Mouse (Mus musculus): Measurements from ENCODE around the gene Olfr905. TPM values are rescaled to one million over a fixed set of nuclear protein-coding genes. Genes with fewer than 3 reads are reported as not detected.

Gene Olfr905
- not detected in 2 replicates for total RNA-seq (2017)

- ATAC-seq (replicated peaks in 1 of 2; ENCODE audit: insufficient read depth in 1 of 2, low FRiP score in 2 of 2, low TSS enrichment in 1 of 2, low read depth in 1 of 2, poor library complexity in 2 of 2, severe bottlenecking in 2 of 2) = no peak
Measured at GRCm38 (mm10) chr9:38470807-38471206, at the start of gene Olfr905. Olfr905 (plus strand) TSS chr9:38471107.

GRCm38 (mm10) chr9:38423801-38424200 lies 47.1 kb upstream of the Olfr905 start:
- no peak for ATAC-seq (replicated peaks in 1 of 2; ENCODE audit: insufficient read depth in 1 of 2, low FRiP score in 2 of 2, low TSS enrichment in 1 of 2, low read depth in 1 of 2, poor library complexity in 2 of 2, severe bottlenecking in 2 of 2)

GRCm38 (mm10) chr9:38427026-38427425 lies 43.9 kb upstream of the Olfr905 start:
- ATAC-seq (replicated peaks in 1 of 2; ENCODE audit: insufficient read depth in 1 of 2, low FRiP score in 2 of 2, low TSS enrichment in 1 of 2, low read depth in 1 of 2, poor library complexity in 2 of 2, severe bottlenecking in 2 of 2) = no peak

- ATAC-seq (replicated peaks in 1 of 2; ENCODE audit: insufficient read depth in 1 of 2, low FRiP score in 2 of 2, low TSS enrichment in 1 of 2, low read depth in 1 of 2, poor library complexity in 2 of 2, severe bottlenecking in 2 of 2) = no peak
Measured at GRCm38 (mm10) chr9:38429155-38429554, 41.8 kb upstream of the Olfr905 start, which contains the start of gene Olfr901. Olfr901 (plus strand) TSS chr9:38429455.

GRCm38 (mm10) chr9:38447352-38447751 lies 23.6 kb upstream of the Olfr905 start, which contains the start of gene Olfr902:
Olfr902 (plus strand) TSS chr9:38447652.
- ATAC-seq (replicated peaks in 1 of 2; ENCODE audit: insufficient read depth in 1 of 2, low FRiP score in 2 of 2, low TSS enrichment in 1 of 2, low read depth in 1 of 2, poor library complexity in 2 of 2, severe bottlenecking in 2 of 2) = no peak

- ATAC-seq (replicated peaks in 1 of 2; ENCODE audit: insufficient read depth in 1 of 2, low FRiP score in 2 of 2, low TSS enrichment in 1 of 2, low read depth in 1 of 2, poor library complexity in 2 of 2, severe bottlenecking in 2 of 2) = no peak
Measured at GRCm38 (mm10) chr9:38462844-38463243, 8.1 kb upstream of the Olfr905 start, which contains the start of gene Olfr904. Olfr904 (plus strand) TSS chr9:38463144.

GRCm38 (mm10) chr9:38486785-38487184 lies 15.9 kb downstream of the Olfr905 start, which contains the start of gene Olfr906:
Olfr906 (plus strand) TSS chr9:38487085.
- no peak for ATAC-seq (replicated peaks in 1 of 2; ENCODE audit: insufficient read depth in 1 of 2, low FRiP score in 2 of 2, low TSS enrichment in 1 of 2, low read depth in 1 of 2, poor library complexity in 2 of 2, severe bottlenecking in 2 of 2)

- no peak for ATAC-seq (replicated peaks in 1 of 2; ENCODE audit: insufficient read depth in 1 of 2, low FRiP score in 2 of 2, low TSS enrichment in 1 of 2, low read depth in 1 of 2, poor library complexity in 2 of 2, severe bottlenecking in 2 of 2)
Measured at GRCm38 (mm10) chr9:38495501-38495900, 24.6 kb downstream of the Olfr905 start, which contains the start of gene Olfr907. Olfr907 (plus strand) TSS chr9:38495801.

GRCm38 (mm10) chr9:38512353-38512752 lies 41.4 kb downstream of the Olfr905 start:
- ATAC-seq (replicated peaks in 1 of 2; ENCODE audit: insufficient read depth in 1 of 2, low FRiP score in 2 of 2, low TSS enrichment in 1 of 2, low read depth in 1 of 2, poor library complexity in 2 of 2, severe bottlenecking in 2 of 2) = no peak

- ATAC-seq (replicated peaks in 1 of 2; ENCODE audit: insufficient read depth in 1 of 2, low FRiP score in 2 of 2, low TSS enrichment in 1 of 2, low read depth in 1 of 2, poor library complexity in 2 of 2, severe bottlenecking in 2 of 2) = no peak
Measured at GRCm38 (mm10) chr9:38521280-38521679, 50.4 kb downstream of the Olfr905 start, which contains the start of gene Olfr911-ps1. Olfr911-ps1 (plus strand) TSS chr9:38521580.

Other genes with a start within 250 kb of the Olfr905 start
- gene Olfr143, start 218.3 kb upstream of the Olfr905 start, total RNA-seq (2017) = not detected in 2 replicates
- gene Olfr895, start 203.3 kb upstream of the Olfr905 start, total RNA-seq (2017) = not detected in 2 replicates
- not detected in 2 replicates for gene Olfr896-ps1, start 180.0 kb upstream of the Olfr905 start, total RNA-seq (2017)
- not detected in 2 replicates for gene Olfr25, start 142.0 kb upstream of the Olfr905 start, total RNA-seq (2017)
- not detected in 2 replicates for gene Olfr898, start 122.7 kb upstream of the Olfr905 start, total RNA-seq (2017)
- gene Olfr250, start 104.2 kb upstream of the Olfr905 start, total RNA-seq (2017) = not detected in 2 replicates
- not detected in 2 replicates for gene Olfr251, start 94.0 kb upstream of the Olfr905 start, total RNA-seq (2017)
- gene Olfr147, start 69.4 kb upstream of the Olfr905 start, total RNA-seq (2017) = not detected in 2 replicates
- not detected in 2 replicates for gene Olfr901, start 41.7 kb upstream of the Olfr905 start, total RNA-seq (2017)
- gene Olfr902, start 23.5 kb upstream of the Olfr905 start, total RNA-seq (2017) = not detected in 2 replicates
- gene Olfr904, start 8.0 kb upstream of the Olfr905 start, total RNA-seq (2017) = not detected in 2 replicates
- gene Olfr906, start 16.0 kb downstream of the Olfr905 start, total RNA-seq (2017) = not detected in 2 replicates
- gene Olfr907, start 24.7 kb downstream of the Olfr905 start, total RNA-seq (2017) = not detected in 2 replicates
- gene Olfr911-ps1, start 50.5 kb downstream of the Olfr905 start, total RNA-seq (2017) = not detected in 2 replicates
- gene Olfr910, start 66.7 kb downstream of the Olfr905 start, total RNA-seq (2017) = not detected in 2 replicates
- not detected in 2 replicates for gene Olfr912, start 109.1 kb downstream of the Olfr905 start, total RNA-seq (2017)
- gene Olfr913, start 121.7 kb downstream of the Olfr905 start, total RNA-seq (2017) = not detected in 2 replicates
- not detected in 2 replicates for gene Olfr914, start 134.0 kb downstream of the Olfr905 start, total RNA-seq (2017)
- gene Olfr916, start 188.8 kb downstream of the Olfr905 start, total RNA-seq (2017) = not detected in 2 replicates
- not detected in 2 replicates for gene Olfr917, start 194.7 kb downstream of the Olfr905 start, total RNA-seq (2017)
- not detected in 2 replicates for gene Olfr918, start 203.5 kb downstream of the Olfr905 start, total RNA-seq (2017)
- not detected in 2 replicates for gene Olfr919, start 232.6 kb downstream of the Olfr905 start, total RNA-seq (2017)
- 50.0 and 74.2 TPM in 2 replicates for gene Vwa5a, start 247.2 kb downstream of the Olfr905 start, total RNA-seq (2017)